Mouse (Mus musculus) natural killer cell, adult 2 months (primary cell): ENCODE data around the gene Glis2.
"Not testable (repeated sequence)": the region's sequence is repeated elsewhere in the genome, so short reads cannot be mapped to it uniquely, and the experiment has no call there.

ENCODE experiments used
- DNase-seq, 2 experiments: peaks; one replicate each; pipeline ENCODE4 v3.0.0; 2022; ENCODE audit warnings: low spot score in 2 of 2

Gene Glis2

GRCm38 (mm10) chr16:4581179-4581578 is 13.3 kb upstream of the Glis2 start:
- not testable (repeated sequence) for DNase-seq

GRCm38 (mm10) chr16:4583807-4584206 is 10.7 kb upstream of the Glis2 start:
- peak; percentile 31 to 33 for DNase-seq

- no peak for DNase-seq
Measured at GRCm38 (mm10) chr16:4584438-4584837, 10.1 kb upstream of the Glis2 start.

- peak in 1 of 2 experiments; percentile 10 for DNase-seq
Measured at GRCm38 (mm10) chr16:4585642-4586530, 8.6 kb upstream of the Glis2 start.

GRCm38 (mm10) chr16:4586531-4587123 is 7.9 kb upstream of the Glis2 start:
- peak; percentile 96 for DNase-seq

- DNase-seq = no peak
Measured at GRCm38 (mm10) chr16:4587516-4588210, 6.8 kb upstream of the Glis2 start.

GRCm38 (mm10) chr16:4590236-4590635 is 4.3 kb upstream of the Glis2 start:
- DNase-seq = no peak

GRCm38 (mm10) chr16:4592909-4593875 is 1.3 kb upstream of the Glis2 start:
- DNase-seq = peak; percentile 29 to 42

- no peak for DNase-seq
Measured at GRCm38 (mm10) chr16:4594814-4595526, 457 bp downstream of the Glis2 start.

GRCm38 (mm10) chr16:4595527-4595963 is 1.0 kb downstream of the Glis2 start:
- no peak for DNase-seq

- no peak for DNase-seq
Measured at GRCm38 (mm10) chr16:4596141-4596728, 1.7 kb downstream of the Glis2 start.

- DNase-seq = no peak
Measured at GRCm38 (mm10) chr16:4596836-4597235, 2.3 kb downstream of the Glis2 start.

- DNase-seq = no peak
Measured at GRCm38 (mm10) chr16:4597296-4597695, 2.8 kb downstream of the Glis2 start.

GRCm38 (mm10) chr16:4598041-4598440 is 3.5 kb downstream of the Glis2 start:
- DNase-seq = no peak

- DNase-seq = no peak
Measured at GRCm38 (mm10) chr16:4598891-4599543, 4.5 kb downstream of the Glis2 start.

- DNase-seq = no peak
Measured at GRCm38 (mm10) chr16:4599616-4600015, 5.1 kb downstream of the Glis2 start.

GRCm38 (mm10) chr16:4600701-4601310 is 6.3 kb downstream of the Glis2 start:
- no peak for DNase-seq

- no peak for DNase-seq
Measured at GRCm38 (mm10) chr16:4602189-4602588, 7.7 kb downstream of the Glis2 start.

- DNase-seq = no peak
Measured at GRCm38 (mm10) chr16:4602766-4603452, 8.4 kb downstream of the Glis2 start.
